Mouse (Mus musculus) cerebellum, postnatal 4 days (tissue): ENCODE data around the gene C1qtnf12.

ENCODE experiments used
- DNase-seq, 2 experiments: peaks; one replicate each; pipeline ENCODE4 v3.0.0; 2022; ENCODE audit warnings: low spot score in 2 of 2, mixed read lengths in 1 of 2

Gene C1qtnf12

GRCm38 (mm10) chr4:155993606-155994005, 31.5 kb downstream of the C1qtnf12 start:
- no peak for DNase-seq

- no peak for DNase-seq
Measured at GRCm38 (mm10) chr4:156004109-156004508, 42.0 kb downstream of the C1qtnf12 start.

GRCm38 (mm10) chr4:156008369-156008768, 46.3 kb downstream of the C1qtnf12 start:
- DNase-seq: no peak

- no peak for DNase-seq
Measured at GRCm38 (mm10) chr4:156013637-156014036, 51.5 kb downstream of the C1qtnf12 start, which contains the start of gene Tnfrsf4. Gene Tnfrsf4 (plus strand): TSS chr4:156013843.

GRCm38 (mm10) chr4:156014436-156014835, 52.3 kb downstream of the C1qtnf12 start:
- no peak for DNase-seq
